Mouse (Mus musculus) small intestine, adult 2 months (tissue): ENCODE results near the gene Tnpo3. TPM values are rescaled to one million over a fixed set of nuclear protein-coding genes. Genes with fewer than 3 reads are reported as not detected.
"Not testable (repeated sequence)": the region's sequence is repeated elsewhere in the genome, so short reads cannot be mapped to it uniquely, and the experiment has no call there.

ENCODE experiments used
- H3K27ac ChIP-seq: fragments of 200-500 bp; 2 replicates; pipeline ENCODE4 v1.5.1; 2012; ENCODE audit warnings: low read depth, low read length, control low read depth, inconsistent platforms; ENCODE audit not compliant: insufficient read depth
- H3K27me3 ChIP-seq: fragments of 200-500 bp; 2 replicates; pipeline ENCODE4 v1.6.1; 2012; ENCODE audit warnings: mild to moderate bottlenecking, moderate library complexity, low read length, inconsistent platforms; ENCODE audit not compliant: control insufficient read depth, insufficient read depth
- H3K36me3 ChIP-seq: fragments of 200-500 bp; 2 replicates; pipeline ENCODE4 v1.6.1; 2012; ENCODE audit warnings: mild to moderate bottlenecking, low read length, control low read depth, inconsistent platforms; ENCODE audit not compliant: control insufficient read depth, insufficient read depth
- H3K4me1 ChIP-seq: fragments of 200-500 bp; 2 replicates; pipeline ENCODE4 v1.6.1; 2012; ENCODE audit warnings: low read length, inconsistent platforms, mixed read lengths; ENCODE audit not compliant: control insufficient read depth, insufficient read depth, insufficient read length
- H3K4me3 ChIP-seq: fragments of 200-500 bp; 2 replicates; pipeline ENCODE4 v1.5.1; 2012; ENCODE audit warnings: low read depth, mild to moderate bottlenecking, control low read depth, inconsistent platforms, low read length, moderate library complexity
- CTCF ChIP-seq: fragments of 200-500 bp; IDR thresholded peaks from 2 replicates; pipeline ENCODE4 v1.5.1; 2012; ENCODE audit warnings: low read depth, mild to moderate bottlenecking, control low read depth, inconsistent platforms, low read length, moderate library complexity, mixed read lengths; ENCODE audit not compliant: insufficient replicate concordance, insufficient read length; ENCODE audit errors: extremely low read depth
- POLR2A ChIP-seq: fragments of 200-500 bp; IDR thresholded peaks from 2 replicates; pipeline ENCODE4 v1.6.1; 2012; ENCODE audit warnings: low read depth, mild to moderate bottlenecking, control low read depth, inconsistent platforms, low read length, moderate library complexity
- WGBS: fragments of 180-500 bp; shearing (Covaris S2); methylation state at CpG from one replicate; pipeline ENCODE4 v1.1.7; 2018; 5-methylcytosine and 5-hydroxymethylcytosine counted together
- polyA plus RNA-seq: library from polyadenylated mRNA; depleted of rRNA; stranded (reverse); fragments of >200 nt; gene quantifications from 2 replicates; pipeline ENCODE4 v1.2.3, GENCODE M21; 2012

Gene Tnpo3
- polyA plus RNA-seq, 1 experiment = 16.9 TPM

DNA sequence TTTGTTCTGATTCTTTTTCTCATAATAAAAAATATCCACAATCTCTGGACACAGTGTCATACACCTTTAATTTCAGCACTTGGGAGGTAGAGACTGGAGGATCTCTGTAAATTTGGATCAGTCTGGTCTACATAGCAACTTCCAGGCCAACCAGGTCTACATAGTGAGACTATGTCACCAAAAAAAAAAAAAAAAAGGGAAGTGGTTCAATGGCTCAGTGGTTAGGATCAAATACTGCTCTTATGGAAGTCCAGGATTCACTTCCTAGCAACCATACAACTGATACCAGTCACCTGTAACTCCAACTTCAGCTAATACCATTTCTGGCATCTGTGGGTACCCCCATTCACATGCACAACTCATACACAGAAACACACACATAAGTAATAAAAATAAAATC lies 9.5 kb downstream of the Tnpo3 start:
- no peak overlapping the region for H3K4me3 ChIP-seq
- H3K27ac ChIP-seq = no peak overlapping the region
- TF ChIP-seq POLR2A (no peak), CTCF (no peak)
- H3K27me3 ChIP-seq = no peaks in the 10 kb centered on the region
- no peaks in the 10 kb centered on the region for H3K4me1 ChIP-seq
- H3K36me3 ChIP-seq = 0 out of 2 replicates have a peak, but pooled peaks cover 2% of the 10 kb centered on the region

DNA sequence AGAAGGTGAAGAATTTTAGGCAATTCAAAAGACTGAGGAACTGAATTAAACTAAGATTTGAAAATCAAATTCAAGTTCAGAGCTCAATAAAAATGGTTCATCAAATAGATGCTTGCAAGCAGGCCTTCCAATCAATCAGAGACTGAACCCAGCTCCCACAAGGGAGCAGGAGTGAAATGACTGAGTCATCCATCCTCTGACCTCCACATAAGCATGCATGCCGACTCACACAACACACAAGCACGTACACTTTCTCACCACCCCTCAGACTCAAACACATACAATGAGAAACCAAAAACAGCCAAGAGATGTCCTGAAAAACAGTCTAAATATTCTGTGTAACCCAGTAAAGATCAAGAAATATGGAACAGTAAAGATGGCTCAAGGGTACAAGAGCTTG lies 14.0 kb downstream of the Tnpo3 start:
- TF ChIP-seq CTCF (no peak), POLR2A (no peak)
- 75% methylated on average over 2 of the region's 2 CpGs for WGBS
- Histone ChIP-seq H3K27ac (no peak overlapping the region), H3K4me1 (no peaks in the 10 kb centered on the region), H3K36me3 (no peaks in the 10 kb centered on the region), H3K27me3 (no peaks in the 10 kb centered on the region), H3K4me3 (no peak overlapping the region)

DNA sequence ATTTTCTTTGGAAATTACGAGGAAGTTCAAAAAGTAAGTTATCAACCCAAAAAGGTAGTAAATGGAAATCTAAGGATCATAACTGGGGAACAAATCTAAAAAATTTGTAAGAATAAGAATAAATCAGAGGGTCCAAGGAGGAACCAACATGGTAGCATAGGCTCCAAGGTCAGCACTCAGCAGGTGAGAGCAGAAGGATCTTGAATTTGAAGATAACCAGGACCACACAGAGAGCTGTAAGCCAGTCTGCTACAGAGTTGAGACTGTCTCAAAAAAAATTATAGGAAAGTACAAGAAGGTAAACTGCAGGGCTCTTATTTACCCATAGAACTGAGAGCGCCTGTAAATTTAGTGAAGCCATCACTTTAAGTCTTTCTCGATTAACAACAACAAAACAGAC lies 28.5 kb downstream of the Tnpo3 start:
- TF ChIP-seq POLR2A (no peak), CTCF (no peak)
- H3K27ac ChIP-seq = no peak overlapping the region

DNA sequence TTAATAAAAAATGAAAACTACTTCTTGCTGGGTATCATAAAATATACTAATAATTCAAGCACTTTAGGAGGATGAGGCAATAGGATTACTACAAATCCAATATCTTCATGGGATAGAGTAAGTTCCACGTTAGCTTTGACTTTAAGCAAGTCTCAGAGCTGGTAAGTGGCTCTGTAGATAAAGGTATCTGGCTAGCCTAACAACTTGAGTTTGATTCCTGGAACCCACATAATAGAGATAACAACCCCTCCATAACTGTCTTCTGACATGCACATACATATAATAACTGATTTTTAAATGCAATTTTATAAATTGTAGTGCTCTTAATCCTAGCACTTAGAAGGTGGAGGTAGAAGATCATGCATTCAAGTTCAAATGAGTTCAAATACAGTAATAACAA lies 28.9 kb downstream of the Tnpo3 start:
- Histone ChIP-seq H3K4me1 (no peaks in the 10 kb centered on the region), H3K27me3 (no peaks in the 10 kb centered on the region), H3K36me3 (peaks cover 54% of the 10 kb centered on the region), H3K4me3 (no peak overlapping the region), H3K27ac (no peak overlapping the region)
- no peak for TF ChIP-seq POLR2A
- TF ChIP-seq CTCF = no peak
- WGBS = 84% methylated on average over 1 of the region's 1 CpGs

More for the DNA sequence above, 28.5 kb downstream of the Tnpo3 start:
- Histone ChIP-seq H3K4me3 (no peak overlapping the region), H3K27me3 (no peaks in the 10 kb centered on the region), H3K4me1 (no peaks in the 10 kb centered on the region), H3K36me3 (peaks cover 56% of the 10 kb centered on the region)
- WGBS = 96% methylated on average over 3 of the region's 3 CpGs

DNA sequence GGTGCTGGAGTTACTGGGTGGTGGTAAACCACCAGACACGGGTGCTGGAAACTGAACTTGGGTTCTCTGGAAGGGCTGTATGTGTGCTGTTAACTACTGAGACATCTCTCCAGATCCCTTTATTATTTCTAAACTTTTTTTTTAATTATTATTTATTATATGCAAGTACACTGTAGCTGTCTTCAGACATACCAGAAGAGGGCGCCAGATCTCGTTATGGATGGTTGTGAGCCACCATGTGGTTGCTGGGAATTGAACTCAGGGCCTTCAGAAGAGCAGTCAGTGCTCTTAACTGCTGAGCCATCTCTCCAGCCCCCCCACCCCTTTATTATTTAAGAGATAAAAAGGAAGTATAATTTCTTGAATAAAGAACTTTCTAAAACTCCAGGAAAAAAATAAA lies 33.3 kb downstream of the Tnpo3 start:
- H3K36me3 ChIP-seq = peaks cover 53% of the 10 kb centered on the region
- not testable (repeated sequence) for H3K27ac ChIP-seq, H3K4me1 ChIP-seq, H3K4me3 ChIP-seq, H3K27me3 ChIP-seq
- 95% methylated on average over 3 of the region's 3 CpGs for WGBS

DNA sequence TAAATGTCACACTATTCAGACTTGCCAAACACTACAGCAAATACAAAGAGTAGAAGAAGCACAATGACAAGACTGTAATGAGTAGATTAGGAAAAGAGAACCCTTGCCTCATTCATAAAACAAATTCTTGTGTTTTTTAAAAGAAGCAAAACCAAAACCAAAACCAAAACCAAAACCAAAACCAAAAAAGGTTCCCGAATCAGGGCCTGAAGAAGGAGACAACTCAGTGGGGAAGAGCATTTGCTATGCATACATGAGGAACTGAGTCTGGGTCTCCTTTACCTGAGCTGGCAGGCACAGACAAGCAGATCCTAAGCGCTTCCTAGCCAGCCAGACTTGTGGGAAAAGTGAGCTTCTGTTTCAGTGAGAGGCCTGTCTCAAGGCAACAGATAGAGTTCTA lies 52.6 kb downstream of the Tnpo3 start:
- WGBS = 57% methylated on average over 2 of the region's 2 CpGs
- Histone ChIP-seq H3K4me3 (no peak overlapping the region), H3K27me3 (no peaks in the 10 kb centered on the region), H3K36me3 (peaks cover 65% of the 10 kb centered on the region), H3K4me1 (no peaks in the 10 kb centered on the region), H3K27ac (no peak overlapping the region)
- TF ChIP-seq CTCF (no peak), POLR2A (no peak)

DNA sequence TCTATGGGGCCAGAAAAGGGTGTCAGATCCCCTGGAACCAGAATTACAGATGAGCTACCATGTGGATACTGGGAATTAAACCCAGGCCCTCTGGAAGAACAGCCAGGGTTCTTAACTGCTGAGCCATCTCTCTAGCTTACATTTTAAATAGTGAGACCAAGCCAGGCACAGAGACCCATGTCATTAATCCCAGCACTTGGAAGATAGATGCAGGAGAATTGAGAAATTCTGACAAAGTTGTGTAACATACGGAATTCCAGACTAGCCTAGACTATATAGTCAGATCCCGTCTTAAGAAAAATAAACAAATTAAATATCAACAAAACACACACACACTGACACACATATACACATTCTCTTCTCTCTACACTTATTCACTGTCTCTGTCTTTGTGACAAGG lies 57.2 kb downstream of the Tnpo3 start:
- H3K4me3 ChIP-seq = no peak overlapping the region
- H3K36me3 ChIP-seq = peaks cover 65% of the 10 kb centered on the region
- H3K27me3 ChIP-seq = no peaks in the 10 kb centered on the region
- WGBS = 81% methylated on average over 2 of the region's 2 CpGs
- no peak overlapping the region for H3K27ac ChIP-seq
- no peak for TF ChIP-seq CTCF
- no peak for TF ChIP-seq POLR2A
- no peaks in the 10 kb centered on the region for H3K4me1 ChIP-seq

DNA sequence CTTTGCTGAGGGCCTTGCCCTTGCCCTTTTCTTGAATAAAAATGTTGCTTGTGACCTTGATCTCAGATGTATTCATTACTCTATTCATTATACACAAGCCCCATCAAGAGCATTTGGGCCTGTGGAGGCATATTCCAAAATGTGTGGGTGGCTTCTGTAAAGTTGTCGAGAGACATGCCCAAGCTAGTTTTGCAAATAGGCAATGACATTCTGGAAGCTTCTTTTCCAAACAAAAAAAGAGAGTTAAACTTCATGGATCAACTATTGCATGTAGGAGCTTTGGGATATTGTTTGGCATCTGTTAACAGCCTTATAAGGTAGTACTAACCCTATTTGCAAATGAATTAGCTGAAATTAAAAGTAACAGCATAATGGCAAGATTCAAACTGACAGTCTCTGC lies 61.6 kb downstream of the Tnpo3 start:
- Histone ChIP-seq H3K27ac (no peak overlapping the region), H3K4me3 (no peak overlapping the region), H3K36me3 (peaks cover 71% of the 10 kb centered on the region), H3K4me1 (no peaks in the 10 kb centered on the region), H3K27me3 (no peaks in the 10 kb centered on the region)
- TF ChIP-seq POLR2A = no peak
- 98% methylated on average over 1 of the region's 1 CpGs for WGBS
